In genomic region chr17:73108888-73109259, GRCm38 (mm10) we compare ENCODE assay signal across 8 mouse cellular contexts. TPM values are rescaled to one million over a fixed set of nuclear protein-coding genes. Genes with fewer than 3 reads are reported as not detected.
DNase-seq lines count a peak whose midpoint lies in the region; ATAC-seq and TF ChIP-seq lines count a peak whose summit lies in the region.

No protein-coding gene starts in this region.

- no peak overlapping the region for H3K27ac ChIP-seq in kidney, postnatal 0 days
- H3K27ac ChIP-seq in kidney, adult 2 months (ENCODE audit: insufficient read depth, low read depth, low read length), result no peak overlapping the region
- H3K27ac ChIP-seq in embryonic facial prominence, embryonic 13.5 days, result no peak overlapping the region
- H3K27ac ChIP-seq in intestine, postnatal 0 days (ENCODE audit: low read depth, low read length), result peak overlapping the region; percentile 98
- H3K27ac ChIP-seq in neural tube, embryonic 12.5 days, result no peak overlapping the region

- H3K36me3 ChIP-seq in kidney, postnatal 0 days (ENCODE audit: insufficient read depth, low read length), result no peaks in the 10 kb centered on the region
- no peaks in the 10 kb centered on the region for H3K36me3 ChIP-seq in kidney, adult 2 months (ENCODE audit: control insufficient read depth, insufficient read depth, low read length)
- H3K36me3 ChIP-seq in embryonic facial prominence, embryonic 13.5 days, result no peaks in the 10 kb centered on the region
- H3K36me3 ChIP-seq in intestine, postnatal 0 days (ENCODE audit: control insufficient read depth, insufficient read depth), result no peaks in the 10 kb centered on the region
- no peaks in the 10 kb centered on the region for H3K36me3 ChIP-seq in neural tube, embryonic 12.5 days

- H3K27me3 ChIP-seq in kidney, postnatal 0 days (ENCODE audit: insufficient read depth, low read length), result no peaks in the 10 kb centered on the region
- H3K27me3 ChIP-seq in kidney, adult 2 months (replicated peaks; ENCODE audit: control insufficient read depth, insufficient read depth, low read length), result no peaks in the 10 kb centered on the region
- H3K27me3 ChIP-seq in embryonic facial prominence, embryonic 13.5 days, result no peaks in the 10 kb centered on the region
- H3K27me3 ChIP-seq in intestine, postnatal 0 days (replicated peaks; ENCODE audit: control insufficient read depth, insufficient read depth, low read length), result no peaks in the 10 kb centered on the region
- no peaks in the 10 kb centered on the region for H3K27me3 ChIP-seq in neural tube, embryonic 12.5 days (replicated peaks)

- H3K4me2 ChIP-seq in kidney, postnatal 0 days (ENCODE audit: low read length), result peak overlapping the region; percentile 92
- H3K4me2 ChIP-seq in embryonic facial prominence, embryonic 13.5 days, result peak overlapping the region; percentile 90
- H3K4me2 ChIP-seq in intestine, postnatal 0 days (replicated peaks; ENCODE audit: low read depth), result peak overlapping the region; percentile 95
- H3K4me2 ChIP-seq in neural tube, embryonic 12.5 days (replicated peaks), result peak overlapping the region; percentile 88

- H3K9ac ChIP-seq in kidney, postnatal 0 days (ENCODE audit: low read depth, low read length), result peak overlapping the region; percentile 87; the same call in 1 of the 2 replicates
- H3K9ac ChIP-seq in embryonic facial prominence, embryonic 13.5 days, result no peak overlapping the region
- no peak overlapping the region for H3K9ac ChIP-seq in intestine, postnatal 0 days (ENCODE audit: low read depth, low read length)
- no peak overlapping the region for H3K9ac ChIP-seq in neural tube, embryonic 12.5 days

- no peak for TF ChIP-seq CTCF in kidney, postnatal 0 days (IDR thresholded peaks at IDR 0.05; ENCODE audit: low read depth)
- TF ChIP-seq CTCF in kidney, adult 2 months (conservative IDR thresholded peaks at IDR 0.05; ENCODE audit: insufficient read depth, insufficient read length, low read depth, low read length), result no peak
- TF ChIP-seq CTCF in intestine, postnatal 0 days (IDR thresholded peaks at IDR 0.05; ENCODE audit: low read depth), result no peak

- no peak for ATAC-seq in kidney, postnatal 0 days (replicated peaks; ENCODE audit: low FRiP score, low read depth)
- ATAC-seq in embryonic facial prominence, embryonic 13.5 days (ENCODE audit: insufficient number of reproducible peaks, insufficient read depth, low FRiP score, low TSS enrichment, low read depth), result no peak
- ATAC-seq in intestine, postnatal 0 days, result peak; percentile 35
- no peak for ATAC-seq in neural tube, embryonic 12.5 days (ENCODE audit: low FRiP score, low read depth)

- no peaks in the 10 kb centered on the region for H3K9me3 ChIP-seq in kidney, postnatal 0 days (replicated peaks; ENCODE audit: low read length)
- no peaks in the 10 kb centered on the region for H3K9me3 ChIP-seq in embryonic facial prominence, embryonic 13.5 days
- no peaks in the 10 kb centered on the region for H3K9me3 ChIP-seq in intestine, postnatal 0 days (ENCODE audit: control insufficient read depth)
- H3K9me3 ChIP-seq in neural tube, embryonic 12.5 days, result no peaks in the 10 kb centered on the region

- DNase-seq in kidney, postnatal 0 days (ENCODE audit: low spot score), result no peak
- DNase-seq in kidney, adult 2 months, result no peak
- DNase-seq in thymus, postnatal 4 days, result no peak
- DNase-seq in right cerebral cortex, adult 18-20 months, result no peak
- no peak for DNase-seq in cerebellum, postnatal 10 days

- H3K4me1 ChIP-seq in kidney, postnatal 0 days (replicated peaks; ENCODE audit: insufficient read depth, low read length), result no peaks in the 10 kb centered on the region; the same call in 1 of the 2 replicates
- H3K4me1 ChIP-seq in kidney, adult 2 months (ENCODE audit: control insufficient read depth, insufficient read depth, low read length), result peaks cover 17% of the 10 kb centered on the region
- H3K4me1 ChIP-seq in embryonic facial prominence, embryonic 13.5 days, result peaks cover 14% of the 10 kb centered on the region
- peaks cover 11% of the 10 kb centered on the region; the same call in 1 of the 2 replicates for H3K4me1 ChIP-seq in intestine, postnatal 0 days (replicated peaks; ENCODE audit: control insufficient read depth, insufficient read depth, low read length)
- peaks cover 9% of the 10 kb centered on the region for H3K4me1 ChIP-seq in neural tube, embryonic 12.5 days

- WGBS in kidney, postnatal 0 days, result 68% methylated on average over 7 of the region's 7 CpGs
- WGBS in kidney, adult 2 months, result 71% methylated on average over 7 of the region's 7 CpGs
- 72% methylated on average over 7 of the region's 7 CpGs for whole genome bisulfite sequencing in embryonic facial prominence, embryonic 13.5 days
- 38% methylated on average over 7 of the region's 7 CpGs for WGBS in intestine, postnatal 0 days
- 88% methylated on average over 7 of the region's 7 CpGs for WGBS in neural tube, embryonic 12.5 days

- TF ChIP-seq POLR2A in kidney, adult 2 months (IDR thresholded peaks at IDR 0.05; ENCODE audit: low read depth, low read length), result no peak

- H3K4me3 ChIP-seq in kidney, postnatal 0 days (replicated peaks; ENCODE audit: low read depth, low read length), result peak overlapping the region; percentile 85
- H3K4me3 ChIP-seq in kidney, adult 2 months (ENCODE audit: insufficient read depth, low read depth, low read length), result no peak overlapping the region
- peak overlapping the region; percentile 71 for H3K4me3 ChIP-seq in embryonic facial prominence, embryonic 13.5 days
- peak overlapping the region; percentile 78 for H3K4me3 ChIP-seq in intestine, postnatal 0 days (ENCODE audit: low read depth, low read length)
- no peak overlapping the region for H3K4me3 ChIP-seq in neural tube, embryonic 12.5 days

RNA-seq across cellular contexts. Expression of gene Lclat1, which starts 1.1 kb away (rescaled TPM):
- 12.5 and 14.5 TPM in 2 replicates for polyA plus RNA-seq in kidney, postnatal 0 days (2015; fragmentation: Nextera tagmentation; extraction: Ambion mirVana)
- 17.3 and 18.8 TPM in 2 replicates for polyA plus RNA-seq in kidney, adult 2 months (2012; rRNA removed)
- 10.4 and 10.6 TPM in 2 replicates for polyA plus RNA-seq in embryonic facial prominence, embryonic 13.5 days (2015; fragmentation: Nextera tagmentation; extraction: Ambion mirVana)
- 21.0 and 24.3 TPM in 2 replicates for polyA plus RNA-seq in intestine, postnatal 0 days (2015; fragmentation: Nextera tagmentation; extraction: Ambion mirVana)
- 8.7 and 11.9 TPM in 2 replicates for polyA plus RNA-seq in neural tube, embryonic 12.5 days (2016; fragmentation: Nextera tagmentation; extraction: Ambion mirVana)

Comparison
In these comparisons a context has a peak if more than half of its experiments do, and no peak if none do; other contexts are left out.
1. H3K4me3 ChIP-seq: peak in kidney, postnatal 0 days (single experiment), embryonic facial prominence, embryonic 13.5 days (single experiment) and intestine, postnatal 0 days (single experiment); none in kidney, adult 2 months (single experiment) and neural tube, embryonic 12.5 days (single experiment).
2. Peak in every context shown above with its lines, with median percentiles within 50 percentile points of each other: H3K4me2 ChIP-seq.